Mouse (Mus musculus): ENCODE measurements around the gene Mctp2.

DNA sequence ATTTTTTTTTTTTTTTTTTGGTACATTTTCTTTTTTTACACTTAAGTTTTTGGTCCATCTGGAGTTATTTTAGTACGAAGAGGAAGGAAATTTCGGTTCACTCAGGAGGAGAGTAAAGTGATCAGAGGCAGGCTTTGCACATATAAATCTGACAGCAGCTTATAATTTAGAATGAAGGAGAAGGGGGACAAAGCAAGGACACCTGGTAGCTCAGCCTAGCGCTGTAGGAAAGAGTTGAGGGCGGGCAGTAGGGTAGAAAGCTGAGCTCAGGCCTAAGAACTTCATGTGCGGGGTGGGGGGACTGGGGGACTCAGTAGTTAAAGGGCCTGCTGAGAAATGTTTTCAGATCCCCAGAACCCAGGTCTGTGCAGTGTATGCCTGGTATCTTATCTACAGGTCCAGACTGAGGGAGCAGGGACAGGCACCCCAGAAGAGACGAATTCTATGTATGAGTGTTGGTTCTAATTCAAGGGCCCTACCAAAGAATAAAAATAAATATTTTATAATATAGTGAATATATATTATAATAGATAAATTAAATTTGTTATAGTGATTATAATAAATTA is 71.9 kb downstream of the Mctp2 start:
- TF ChIP-seq POLR2A (IDR thresholded peaks at IDR 0.05; ENCODE audit: low read depth, low read length) = no peak
- no peak for TF ChIP-seq CTCF (IDR thresholded peaks at IDR 0.05; ENCODE audit: extremely low read depth, insufficient read depth, insufficient read length, insufficient replicate concordance)
